Mouse (Mus musculus) B cell, adult 2 months (primary cell): ENCODE measurements around the gene Mup5.
"Not testable (repeated sequence)": the region's sequence is repeated elsewhere in the genome, so short reads cannot be mapped to it uniquely, and the experiment has no call there.

Experiments used
- DNase-seq, 2 experiments: peaks; one replicate each; pipeline ENCODE4 v3.0.0; 2022

Mup5 gene

GRCm38 (mm10) chr4:61834952-61835708, at the start of gene Mup5:
Gene Mup5, minus strand, starts transcription at chr4:61835233.
- DNase-seq: no peak

- no peak for DNase-seq
Observed at GRCm38 (mm10) chr4:61858160-61858559, 23.1 kb upstream of the Mup5 start.

DNA sequence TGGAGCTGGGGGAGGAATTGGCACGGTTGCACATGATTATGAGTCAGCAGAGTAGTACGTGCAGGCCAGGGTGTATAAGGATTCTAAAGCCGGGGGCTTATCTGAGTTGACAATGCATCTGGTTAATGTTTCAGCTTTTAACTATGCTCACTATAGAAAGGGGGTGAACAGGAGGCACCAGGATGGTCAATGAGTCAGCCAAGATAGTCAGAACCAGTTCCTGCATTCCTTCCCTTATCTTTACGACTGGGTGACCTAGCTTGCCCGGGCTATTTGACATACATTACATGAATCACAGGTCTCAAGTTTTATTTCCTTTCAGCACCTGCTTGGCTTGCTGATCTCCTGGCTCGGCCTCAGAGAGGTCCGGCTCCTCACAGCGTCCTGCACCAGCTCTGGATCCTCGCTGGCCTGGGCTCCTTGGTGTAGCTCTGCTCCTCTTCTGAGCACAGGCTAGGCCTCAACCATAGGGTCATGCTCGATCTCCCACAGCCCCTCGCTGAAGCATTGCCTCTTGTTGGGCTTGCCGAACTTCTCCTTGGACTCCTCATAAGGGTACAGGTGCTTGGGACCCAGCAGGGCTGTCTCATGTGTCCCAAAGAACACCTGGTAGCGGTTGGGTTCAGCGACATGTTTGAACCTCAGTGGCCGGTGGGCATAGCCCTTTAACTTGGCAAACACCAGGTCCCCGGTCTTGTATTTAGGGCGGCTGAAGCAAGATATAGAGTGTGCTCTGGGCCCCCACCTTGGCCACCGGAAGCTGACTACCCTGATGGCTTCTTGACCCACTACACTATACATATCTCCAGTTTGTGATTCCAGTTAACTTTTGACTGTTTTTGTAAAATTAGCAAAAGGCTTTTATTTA, 21.0 kb upstream of the Mup5 start:
- DNase-seq: no peak

GRCm38 (mm10) chr4:61855344-61855743, 20.3 kb upstream of the Mup5 start:
- no peak for DNase-seq

GRCm38 (mm10) chr4:61844758-61845455, 9.9 kb upstream of the Mup5 start:
- no peak for DNase-seq

DNA sequence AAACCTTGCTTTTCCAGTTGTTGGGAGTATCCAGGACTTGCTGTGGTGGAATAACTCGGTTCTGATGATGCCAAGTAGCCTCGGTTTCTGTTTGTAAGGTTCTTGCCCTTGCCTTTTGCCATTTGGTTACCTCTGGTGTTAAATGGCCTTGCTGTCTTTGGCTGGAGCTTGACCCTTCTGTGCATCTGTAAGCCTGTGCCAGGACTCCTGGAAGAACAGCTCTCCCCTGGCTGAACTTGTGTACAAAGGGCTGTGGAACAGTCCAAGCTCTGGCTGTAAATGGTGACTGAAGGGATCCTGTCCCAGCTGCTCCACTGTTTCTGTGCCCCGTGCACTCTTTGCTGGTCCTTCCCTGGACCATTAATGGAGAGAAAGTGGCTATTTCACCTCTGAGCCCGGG, 5.8 kb downstream of the Mup5 start:
- DNase-seq: no peak

- DNase-seq: no peak
Observed at GRCm38 (mm10) chr4:61823185-61823584, 11.8 kb downstream of the Mup5 start.

DNA sequence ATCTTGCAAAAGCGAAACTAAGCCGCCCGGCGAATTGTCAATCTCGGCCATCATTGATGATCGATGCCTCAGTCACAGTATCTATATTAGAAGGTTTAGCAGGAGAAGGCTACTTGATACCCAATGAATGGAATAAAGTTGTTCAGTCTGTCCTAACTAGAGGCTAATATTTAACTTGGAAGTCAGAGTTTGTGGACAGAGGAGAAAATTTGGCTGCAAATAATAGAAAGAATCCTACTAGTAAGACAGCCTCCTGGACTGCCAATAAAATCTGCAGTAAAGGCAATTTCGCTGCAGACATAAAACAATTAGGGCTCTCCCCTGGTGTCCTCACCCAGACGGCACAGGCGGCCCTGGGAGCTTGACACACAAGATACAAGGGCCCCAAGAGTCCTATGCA, 12.5 kb downstream of the Mup5 start:
- DNase-seq: not testable (repeated sequence)

GRCm38 (mm10) chr4:61815602-61816001, 19.4 kb downstream of the Mup5 start:
- no peak for DNase-seq

- no peak for DNase-seq
Observed at GRCm38 (mm10) chr4:61813435-61813834, 21.6 kb downstream of the Mup5 start.

- not testable (repeated sequence) for DNase-seq
Observed at GRCm38 (mm10) chr4:61811193-61811592, 23.8 kb downstream of the Mup5 start.

DNA sequence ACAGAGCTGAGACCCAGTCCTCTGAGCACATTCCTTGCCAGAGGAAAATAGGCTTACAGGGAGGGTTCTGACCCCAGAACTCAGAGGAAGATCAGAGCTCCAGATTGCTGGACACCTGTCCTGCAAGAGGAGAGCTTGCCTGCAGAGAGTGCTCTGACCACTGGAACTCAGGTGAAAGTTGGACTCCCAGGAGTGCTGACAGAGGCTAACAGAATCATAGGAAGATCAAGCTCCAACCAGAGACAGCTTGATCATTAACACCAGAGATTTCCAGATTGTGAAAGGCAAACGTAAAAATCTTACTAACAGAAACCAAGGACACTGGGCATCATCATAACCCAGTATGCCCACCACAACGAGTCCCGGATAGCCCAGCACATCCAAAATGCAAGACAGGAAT, 26.1 kb downstream of the Mup5 start:
- not testable (repeated sequence) for DNase-seq

DNA sequence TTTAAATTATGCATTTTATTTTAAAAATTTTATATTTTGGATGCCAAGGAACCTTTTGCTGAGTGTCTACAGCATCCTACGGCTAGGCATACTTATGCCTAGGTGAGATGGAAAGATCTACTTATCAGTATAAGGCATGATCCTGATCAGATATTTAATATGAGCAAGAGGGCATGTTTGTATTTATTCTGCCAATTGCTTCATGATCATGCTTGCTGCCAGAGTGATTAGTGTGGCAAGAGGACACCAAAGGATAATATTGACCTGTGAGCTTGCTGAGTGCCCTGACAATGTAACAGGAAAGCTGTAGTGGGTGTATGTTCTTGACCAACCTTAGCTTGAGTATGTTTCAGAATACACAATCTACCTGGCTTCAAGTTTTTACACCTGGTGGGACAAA, 45.3 kb downstream of the Mup5 start:
- not testable (repeated sequence) for DNase-seq

GRCm38 (mm10) chr4:61784231-61784630, 50.8 kb downstream of the Mup5 start:
- not testable (repeated sequence) for DNase-seq

GRCm38 (mm10) chr4:61782169-61782568, 52.9 kb downstream of the Mup5 start, which contains the start of gene Mup19:
Gene Mup19, minus strand, starts transcription at chr4:61782269.
- DNase-seq: not testable (repeated sequence)
